ENCODE assay signal across 16 mouse cellular contexts in genomic region chr2:31641508-31641830, GRCm38 (mm10). TPM values are rescaled to one million over a fixed set of nuclear protein-coding genes. Genes with fewer than 3 reads are reported as not detected.
DNase-seq lines count a peak whose midpoint lies in the region; ATAC-seq lines count a peak whose summit lies in the region.
"Had no signal": no experiment of that assay in that cellular context is flagged by ENCODE, and none has a peak within 500 bp of the region (broad histone marks: within the 10 kb centered on the region; RNA-seq: fewer than 3 reads in every experiment).

No protein-coding gene starts in this region.

- H3K27ac ChIP-seq in hindbrain, embryonic 10.5 days = no peak overlapping the region
- no peak overlapping the region for H3K27ac ChIP-seq in hindbrain, embryonic 16.5 days (ENCODE audit: low read depth, low read length)
- no peak overlapping the region for H3K27ac ChIP-seq in embryonic facial prominence, embryonic 14.5 days (replicated peaks; ENCODE audit: low read depth, low read length)
- no peak overlapping the region for H3K27ac ChIP-seq in hindbrain, embryonic 14.5 days
- no peak overlapping the region for H3K27ac ChIP-seq in neural tube, embryonic 12.5 days
- H3K27ac ChIP-seq: liver, embryonic 14.5 days had no signal

- H3K4me1 ChIP-seq in hindbrain, embryonic 10.5 days (replicated peaks) = peaks cover 60% of the 10 kb centered on the region
- peaks cover 22% of the 10 kb centered on the region for H3K4me1 ChIP-seq in hindbrain, embryonic 16.5 days (ENCODE audit: control insufficient read depth, insufficient read depth, low read depth, low read length)
- H3K4me1 ChIP-seq in embryonic facial prominence, embryonic 14.5 days (ENCODE audit: control insufficient read depth, insufficient read depth, low read length) = peaks cover 14% of the 10 kb centered on the region; the same call in 1 of the 2 replicates
- peaks cover 13% of the 10 kb centered on the region for H3K4me1 ChIP-seq in hindbrain, embryonic 14.5 days (replicated peaks; ENCODE audit: control insufficient read depth, insufficient read depth, low read length)
- peaks cover 53% of the 10 kb centered on the region for H3K4me1 ChIP-seq in neural tube, embryonic 12.5 days

- under 1% methylated on average over 11 of the region's 11 CpGs for WGBS in hindbrain, embryonic 10.5 days
- under 1% methylated on average over 11 of the region's 11 CpGs for WGBS in hindbrain, embryonic 16.5 days
- WGBS in embryonic facial prominence, embryonic 14.5 days = 1% methylated on average over 11 of the region's 11 CpGs
- under 1% methylated on average over 11 of the region's 11 CpGs for WGBS in hindbrain, embryonic 14.5 days
- WGBS in neural tube, embryonic 12.5 days = 1% methylated on average over 11 of the region's 11 CpGs

- no peak overlapping the region for H3K9ac ChIP-seq in hindbrain, embryonic 16.5 days (ENCODE audit: low read depth, low read length)
- no peak overlapping the region for H3K9ac ChIP-seq in embryonic facial prominence, embryonic 14.5 days (ENCODE audit: low read depth, low read length)
- H3K9ac ChIP-seq in hindbrain, embryonic 14.5 days = no peak overlapping the region
- peak overlapping the region; percentile 51 for H3K9ac ChIP-seq in neural tube, embryonic 12.5 days
- H3K9ac ChIP-seq: liver, embryonic 14.5 days had no signal

- peak overlapping the region; percentile 50 for H3K4me3 ChIP-seq in hindbrain, embryonic 10.5 days
- H3K4me3 ChIP-seq in hindbrain, embryonic 16.5 days (ENCODE audit: low read length) = no peak overlapping the region
- peak overlapping the region; percentile 12; the same call in 1 of the 2 replicates for H3K4me3 ChIP-seq in embryonic facial prominence, embryonic 14.5 days (ENCODE audit: low read depth, low read length)
- peak overlapping the region; percentile 13 for H3K4me3 ChIP-seq in hindbrain, embryonic 14.5 days (replicated peaks; ENCODE audit: low read length)
- peak overlapping the region; percentile 31 for H3K4me3 ChIP-seq in neural tube, embryonic 12.5 days

- ATAC-seq in hindbrain, embryonic 16.5 days = no peak
- ATAC-seq in embryonic facial prominence, embryonic 14.5 days (ENCODE audit: low read depth) = no peak
- no peak for ATAC-seq in hindbrain, embryonic 14.5 days (ENCODE audit: low FRiP score)
- no peak for ATAC-seq in neural tube, embryonic 12.5 days (ENCODE audit: low FRiP score, low read depth)

- H3K27me3 ChIP-seq in hindbrain, embryonic 10.5 days (ENCODE audit: insufficient read depth, poor library complexity, severe bottlenecking) = peaks cover 100% of the 10 kb centered on the region
- peaks cover 69% of the 10 kb centered on the region for H3K27me3 ChIP-seq in hindbrain, embryonic 16.5 days (replicated peaks; ENCODE audit: control insufficient read depth, insufficient read depth, low read length)
- H3K27me3 ChIP-seq in embryonic facial prominence, embryonic 14.5 days (replicated peaks; ENCODE audit: control insufficient read depth, insufficient read depth, low read length) = peaks cover 99% of the 10 kb centered on the region
- peaks cover 98% of the 10 kb centered on the region for H3K27me3 ChIP-seq in hindbrain, embryonic 14.5 days (ENCODE audit: control insufficient read depth, insufficient read depth, low read length)
- peaks cover 96% of the 10 kb centered on the region for H3K27me3 ChIP-seq in neural tube, embryonic 12.5 days (replicated peaks)

- H3K9me3 ChIP-seq in hindbrain, embryonic 10.5 days = no peaks in the 10 kb centered on the region
- H3K9me3 ChIP-seq in hindbrain, embryonic 16.5 days (ENCODE audit: control insufficient read depth, low read length) = no peaks in the 10 kb centered on the region
- H3K9me3 ChIP-seq in embryonic facial prominence, embryonic 14.5 days (ENCODE audit: control insufficient read depth, low read length) = no peaks in the 10 kb centered on the region
- no peaks in the 10 kb centered on the region for H3K9me3 ChIP-seq in hindbrain, embryonic 14.5 days (ENCODE audit: control insufficient read depth, low read length)
- H3K9me3 ChIP-seq in neural tube, embryonic 12.5 days = no peaks in the 10 kb centered on the region

- H3K4me2 ChIP-seq in hindbrain, embryonic 16.5 days (ENCODE audit: low read length) = no peak overlapping the region
- 0 out of 2 replicates have a peak overlapping the region, but pooled peaks have one; percentile 31 for H3K4me2 ChIP-seq in embryonic facial prominence, embryonic 14.5 days (ENCODE audit: low read depth, low read length)
- peak overlapping the region; percentile 23; the same call in 1 of the 2 replicates for H3K4me2 ChIP-seq in hindbrain, embryonic 14.5 days (replicated peaks)
- peak overlapping the region; percentile 47 for H3K4me2 ChIP-seq in neural tube, embryonic 12.5 days (replicated peaks)

- DNase-seq in hindbrain, embryonic 10.5 days (ENCODE audit: low spot score) = no peak
- no peak for DNase-seq in embryonic facial prominence, embryonic 14.5 days (ENCODE audit: low spot score)
- no peak for DNase-seq in hindbrain, embryonic 14.5 days (ENCODE audit: low spot score)
- DNase-seq in right cerebral cortex, adult 18-20 months = no peak
- no peak for DNase-seq in thymus, postnatal 25 days
- DNase-seq in cerebellum, postnatal 36 days = no peak
- DNase-seq: adrenal gland, postnatal 25 days; right cerebral cortex, postnatal 25 days; thymus, postnatal 36 days had no signal

- H3K36me3 ChIP-seq in hindbrain, embryonic 10.5 days = peaks cover 5% of the 10 kb centered on the region; the same call in 1 of the 2 replicates
- H3K36me3 ChIP-seq in hindbrain, embryonic 16.5 days (ENCODE audit: control insufficient read depth, insufficient read depth, low read length) = no peaks in the 10 kb centered on the region
- H3K36me3 ChIP-seq in embryonic facial prominence, embryonic 14.5 days (ENCODE audit: control insufficient read depth, insufficient read depth, low read length) = no peaks in the 10 kb centered on the region
- H3K36me3 ChIP-seq in hindbrain, embryonic 14.5 days (replicated peaks; ENCODE audit: control insufficient read depth, insufficient read depth) = no peaks in the 10 kb centered on the region
- H3K36me3 ChIP-seq in neural tube, embryonic 12.5 days = no peaks in the 10 kb centered on the region

RNA-seq across cellular contexts. Expression of gene Prdm12, which starts 1.6 kb away (rescaled TPM):
- polyA plus RNA-seq in hindbrain, embryonic 10.5 days (2016; fragmentation: Nextera tagmentation; extraction: Ambion mirVana) = 3.8 and 8.1 TPM in 2 replicates
- 0.20 and 0.34 TPM in 2 replicates for polyA plus RNA-seq in hindbrain, embryonic 16.5 days (2015; fragmentation: Nextera tagmentation; extraction: Ambion mirVana)
- 2.6 TPM in 2 replicates for polyA plus RNA-seq in embryonic facial prominence, embryonic 14.5 days (2014; fragmentation: Nextera tagmentation; extraction: Ambion mirVana)
- 0.50 and 0.89 TPM in 2 replicates for polyA plus RNA-seq in hindbrain, embryonic 14.5 days (2014; fragmentation: Nextera tagmentation; extraction: Ambion mirVana)
- 37.3 and 54.2 TPM in 2 replicates for polyA plus RNA-seq in neural tube, embryonic 12.5 days (2016; fragmentation: Nextera tagmentation; extraction: Ambion mirVana)
- polyA plus RNA-seq: heart, embryonic 14.5 days; intestine, embryonic 14.5 days; large intestine, adult 2 months; liver, embryonic 14.5 days; stomach, embryonic 14.5 days had no signal

RNA-seq across cellular contexts. Expression of gene Exosc2, which starts 29.0 kb away (rescaled TPM):
- polyA plus RNA-seq in hindbrain, embryonic 10.5 days (2016; fragmentation: Nextera tagmentation; extraction: Ambion mirVana) = 77.9 and 102 TPM in 2 replicates
- 38.2 and 38.9 TPM in 2 replicates for polyA plus RNA-seq in hindbrain, embryonic 16.5 days (2015; fragmentation: Nextera tagmentation; extraction: Ambion mirVana)
- polyA plus RNA-seq in embryonic facial prominence, embryonic 14.5 days (2014; fragmentation: Nextera tagmentation; extraction: Ambion mirVana) = 36.8 and 44.2 TPM in 2 replicates
- polyA plus RNA-seq in hindbrain, embryonic 14.5 days (2014; fragmentation: Nextera tagmentation; extraction: Ambion mirVana) = 29.5 and 33.1 TPM in 2 replicates
- polyA plus RNA-seq in neural tube, embryonic 12.5 days (2016; fragmentation: Nextera tagmentation; extraction: Ambion mirVana) = 50.5 and 51.3 TPM in 2 replicates

RNA-seq across cellular contexts. Expression of gene Abl1, which starts 46.7 kb away (rescaled TPM):
- polyA plus RNA-seq in hindbrain, embryonic 10.5 days (2016; fragmentation: Nextera tagmentation; extraction: Ambion mirVana) = 43.9 and 47.5 TPM in 2 replicates
- polyA plus RNA-seq in hindbrain, embryonic 16.5 days (2015; fragmentation: Nextera tagmentation; extraction: Ambion mirVana) = 13.2 and 18.2 TPM in 2 replicates
- 47.8 and 48.9 TPM in 2 replicates for polyA plus RNA-seq in embryonic facial prominence, embryonic 14.5 days (2014; fragmentation: Nextera tagmentation; extraction: Ambion mirVana)
- 19.7 and 20.9 TPM in 2 replicates for polyA plus RNA-seq in hindbrain, embryonic 14.5 days (2014; fragmentation: Nextera tagmentation; extraction: Ambion mirVana)
- polyA plus RNA-seq in neural tube, embryonic 12.5 days (2016; fragmentation: Nextera tagmentation; extraction: Ambion mirVana) = 38.2 and 38.6 TPM in 2 replicates
